Mouse (Mus musculus): ENCODE measurements around the gene Clpp.
A peak's percentile ranks its signal among the peaks of the same experiment; 100 is the strongest.

DNA sequence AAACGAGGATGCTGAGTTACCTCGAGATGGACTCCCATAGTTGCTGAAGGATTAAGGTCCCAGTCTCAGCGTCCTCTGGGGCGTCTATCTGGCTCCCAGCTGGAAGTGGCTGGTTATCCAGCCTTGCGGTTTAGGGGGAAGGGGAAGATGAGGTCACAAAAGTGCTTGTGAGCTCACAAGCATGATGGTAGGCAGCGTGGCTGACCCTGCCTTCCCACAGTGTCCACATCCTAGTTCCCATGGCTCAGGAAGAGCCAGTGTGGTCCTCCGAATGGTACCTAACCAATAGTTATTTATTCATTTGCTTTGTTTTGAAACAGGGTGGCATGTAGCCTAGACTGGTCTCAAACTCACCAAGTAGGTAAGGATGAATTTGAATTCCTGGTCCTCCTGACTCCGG lies 51.4 kb downstream of the Clpp start, which contains the start of gene Slc25a41:
- no peak for TF ChIP-seq CTCF (IDR thresholded peaks at IDR 0.05; ENCODE audit: control insufficient read depth, insufficient read depth, insufficient replicate concordance, low read depth, low read length)
- TF ChIP-seq POLR2A (IDR thresholded peaks at IDR 0.05; ENCODE audit: control insufficient read depth, low read depth, low read length): peak; percentile 72; the same call in 1 of the 2 replicates

All from testis, adult 2 months (tissue).